Mouse (Mus musculus) adrenal gland, adult 2 months (tissue): ENCODE measurements around the gene Gucd1. TPM values are rescaled to one million over a fixed set of nuclear protein-coding genes. Genes with fewer than 3 reads are reported as not detected.

Experiments used
- polyA plus RNA-seq: library from polyadenylated mRNA; depleted of rRNA; stranded (reverse); fragments of >200 nt; gene quantifications from 2 replicates; pipeline ENCODE4 v1.2.3, GENCODE M21; 2012; rRNA removed
- total RNA-seq, 2 experiments: library from RNA; stranded (reverse); gene quantifications; 2 replicates each; pipeline ENCODE4 v1.2.3; 2021

Gene Gucd1
- total and polyA plus RNA-seq, 3 experiments = 25.9 to 56.1 (median 26.0) TPM

Other genes starting within 250 kb of the Gucd1 start
- 1 to 10 TPM; 2.8 to 5.3 TPM for gene Adora2a, start 201.1 kb downstream of the Gucd1 start, total RNA-seq
- 11.6 and 13.4 TPM in 2 replicates for gene Adora2a, start 201.1 kb downstream of the Gucd1 start, polyA plus RNA-seq
- gene Upb1, start 116.9 kb downstream of the Gucd1 start, total RNA-seq = 1 to 10 TPM in 1 of 2 experiments, under 1 TPM in 1; 0.72 to 2.2 TPM
- gene Upb1, start 116.9 kb downstream of the Gucd1 start, polyA plus RNA-seq = 0.20 and 0.50 TPM in 2 replicates
- 10 to 100 TPM; 87.1 to 92.8 TPM for gene Snrpd3, start 421 bp downstream of the Gucd1 start, total RNA-seq
- 1.7 and 3.6 TPM in 2 replicates for gene Snrpd3, start 421 bp downstream of the Gucd1 start, polyA plus RNA-seq
- under 1 TPM; 0.14 to 0.41 TPM for gene Lrrc75b, start 42.4 kb upstream of the Gucd1 start, total RNA-seq
- 0.17 and 0.30 TPM in 2 replicates for gene Lrrc75b, start 42.4 kb upstream of the Gucd1 start, polyA plus RNA-seq
- gene Ggt1, start 43.6 kb upstream of the Gucd1 start, total RNA-seq = not detected
- 0.15 and 0.20 TPM in 2 replicates for gene Ggt1, start 43.6 kb upstream of the Gucd1 start, polyA plus RNA-seq
- gene Ggt5, start 71.4 kb upstream of the Gucd1 start, total RNA-seq = 1 to 10 TPM; 5.4 to 7.1 TPM
- gene Ggt5, start 71.4 kb upstream of the Gucd1 start, polyA plus RNA-seq = 52.7 and 56.5 TPM in 2 replicates
- gene Susd2, start 126.0 kb upstream of the Gucd1 start, total RNA-seq = 10 to 100 TPM; 10.7 to 13.5 TPM
- gene Susd2, start 126.0 kb upstream of the Gucd1 start, polyA plus RNA-seq = 23.3 and 31.3 TPM in 2 replicates
- 10 to 100 TPM; 24.2 to 31.9 TPM for gene Cabin1, start 246.4 kb upstream of the Gucd1 start, total RNA-seq
- gene Cabin1, start 246.4 kb upstream of the Gucd1 start, polyA plus RNA-seq = 38.4 and 42.6 TPM in 2 replicates